Mouse (Mus musculus) limb, embryonic 12.5 days (tissue): ENCODE data around the gene Ydjc. TPM values are rescaled to one million over a fixed set of nuclear protein-coding genes. Genes with fewer than 3 reads are reported as not detected.

ENCODE experiments used
- ATAC-seq: fragments of 200-750 bp; cut with Nextera tagmentation; 2 replicates; pipeline ENCODE4 v1.8.0; 2017; ENCODE audit warnings: low read depth, moderate TSS enrichment; ENCODE audit not compliant: insufficient number of reproducible peaks, insufficient read depth, low FRiP score, low TSS enrichment
- H3K27ac ChIP-seq: fragments of 300-500 bp; sonication (generic); 2 replicates; pipeline ENCODE4 v1.5.1; 2016; ENCODE audit warnings: mild to moderate bottlenecking, moderate library complexity
- H3K27me3 ChIP-seq: fragments of 300-500 bp; sonication (generic); 2 replicates; pipeline ENCODE4 v1.6.1; 2016; ENCODE audit warnings: mild to moderate bottlenecking, moderate library complexity
- H3K36me3 ChIP-seq: fragments of 300-500 bp; sonication (generic); 2 replicates; pipeline ENCODE4 v1.6.1; 2016; ENCODE audit warnings: mild to moderate bottlenecking, moderate library complexity
- H3K4me1 ChIP-seq: fragments of 300-500 bp; sonication (generic); replicated peaks from 2 replicates; pipeline ENCODE4 v1.6.1; 2016
- H3K4me2 ChIP-seq: fragments of 300-500 bp; sonication (generic); 2 replicates; pipeline ENCODE4 v1.6.1; 2016; ENCODE audit warnings: mild to moderate bottlenecking, moderate library complexity
- H3K4me3 ChIP-seq: fragments of 300-500 bp; sonication (generic); replicated peaks from 2 replicates; pipeline ENCODE4 v1.5.1; 2016; ENCODE audit warnings: mild to moderate bottlenecking
- H3K9ac ChIP-seq: fragments of 300-500 bp; sonication (generic); replicated peaks from 2 replicates; pipeline ENCODE4 v1.6.1; 2016; ENCODE audit warnings: mild to moderate bottlenecking, moderate library complexity
- H3K9me3 ChIP-seq: fragments of 300-500 bp; sonication (generic); 2 replicates; pipeline ENCODE4 v1.6.1; 2016; ENCODE audit warnings: mild to moderate bottlenecking, moderate library complexity
- WGBS: fragments of 180-500 bp; shearing (Covaris S2); methylation state at CpG from one replicate; pipeline ENCODE4 v1.1.7; 2016; 5-methylcytosine and 5-hydroxymethylcytosine counted together
- microRNA counts: library from miRNA; unstranded; fragments of <30 nt; microRNA quantifications from one replicate; lab custom pipeline; 2017
- microRNA-seq: library from miRNA; unstranded; fragments of <30 nt; microRNA quantifications from one replicate; pipeline ENCODE4, GENCODE M21; 2017
- polyA plus RNA-seq: library from polyadenylated mRNA; unstranded; fragments of >200 nt; fragmentation: Nextera tagmentation; extraction: Ambion mirVana; gene quantifications from 2 replicates; pipeline ENCODE4 v1.2.1, GENCODE M21; 2016

The Ydjc gene
- polyA plus RNA-seq, 1 experiment from 2014 or later: 6.2 TPM

DNA sequence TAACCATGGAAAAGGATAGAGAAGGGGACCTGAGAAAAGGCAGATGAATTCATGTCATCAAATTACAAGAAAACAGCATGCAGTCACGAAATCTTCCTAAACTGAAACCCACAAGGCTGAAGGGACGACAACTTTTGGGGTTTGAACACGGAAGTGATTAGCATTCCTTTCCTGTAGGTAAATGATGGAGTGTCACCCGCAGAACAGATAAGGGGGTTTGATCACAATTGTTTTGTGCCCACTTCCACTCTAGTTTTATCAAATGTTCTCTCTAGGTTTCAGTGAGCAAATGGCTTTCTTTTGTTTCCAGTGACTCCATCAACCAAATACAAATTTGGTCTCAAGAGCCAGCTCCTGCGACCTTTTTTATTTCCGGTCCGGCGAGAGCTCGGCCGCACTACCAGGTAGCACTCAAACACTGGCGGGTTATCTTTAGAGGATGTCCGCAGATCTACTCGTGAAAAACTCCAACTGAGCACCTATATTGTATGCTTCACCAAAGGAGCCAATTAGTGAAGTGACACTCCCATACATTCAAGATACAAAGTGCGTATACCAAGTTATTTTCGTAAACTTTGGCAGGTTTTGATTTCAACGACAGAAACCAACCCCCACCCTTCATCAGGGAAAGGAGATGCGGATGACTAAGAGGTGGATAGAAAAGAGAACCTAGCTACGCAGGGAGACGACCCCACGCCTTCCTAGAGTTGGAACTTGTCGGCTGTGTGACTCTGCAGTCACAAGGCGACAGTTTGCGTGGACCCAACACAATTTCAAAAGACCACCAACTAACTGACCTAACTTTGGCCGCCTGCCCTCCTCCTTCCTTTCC, 55.9 kb downstream of the Ydjc start:
- H3K4me1 ChIP-seq: peaks cover 15% of the 10 kb centered on the region
- H3K27me3 ChIP-seq: no peaks in the 10 kb centered on the region
- H3K4me3 ChIP-seq: peak overlapping the region; percentile 93
- WGBS: 7% methylated on average over 24 of the region's 24 CpGs
- peaks cover 5% of the 10 kb centered on the region; the same call in 1 of the 2 replicates for H3K36me3 ChIP-seq
- peak overlapping the region; percentile 99 for H3K9ac ChIP-seq
- ATAC-seq: no peak
- no peaks in the 10 kb centered on the region for H3K9me3 ChIP-seq
- peak overlapping the region; percentile 85 for H3K4me2 ChIP-seq
- H3K27ac ChIP-seq: peak overlapping the region; percentile 86

GRCm38 (mm10) chr16:17200953-17201707, 56.7 kb downstream of the Ydjc start:
- Histone ChIP-seq H3K27me3 (peaks cover 2% of the 10 kb centered on the region; the same call in 1 of the 2 replicates), H3K36me3 (peaks cover 5% of the 10 kb centered on the region; the same call in 1 of the 2 replicates), H3K4me2 (peak overlapping the region; percentile 85), H3K9ac (peak overlapping the region; percentile 99), H3K4me1 (peaks cover 15% of the 10 kb centered on the region), H3K27ac (peak overlapping the region; percentile 86), H3K9me3 (no peaks in the 10 kb centered on the region), H3K4me3 (peak overlapping the region; percentile 93)
- WGBS: under 1% methylated on average over 64 of the region's 72 CpGs
- ATAC-seq: peak; percentile 85

DNA sequence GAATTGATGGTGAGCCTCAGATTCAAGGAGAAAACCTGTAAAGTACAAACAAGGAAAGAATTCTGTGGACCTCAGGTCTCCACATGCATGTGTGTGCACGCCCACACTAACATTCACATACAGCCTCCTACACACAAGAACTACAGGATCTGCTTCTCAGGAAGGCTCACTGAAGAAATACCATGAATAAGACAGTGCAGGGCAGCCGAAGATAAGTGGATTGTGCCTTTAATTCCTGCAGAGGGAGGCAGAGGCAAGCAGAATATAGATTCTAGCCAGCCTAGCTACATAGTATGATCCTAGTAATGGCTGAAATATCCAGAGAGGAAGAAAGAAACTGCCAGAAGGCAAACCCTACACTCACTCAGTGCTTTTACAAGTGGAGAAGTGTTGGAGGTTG, 57.6 kb downstream of the Ydjc start:
- Histone ChIP-seq H3K27ac (no peak overlapping the region), H3K9me3 (no peaks in the 10 kb centered on the region), H3K4me3 (no peak overlapping the region), H3K36me3 (peaks cover 5% of the 10 kb centered on the region; the same call in 1 of the 2 replicates), H3K9ac (no peak overlapping the region), H3K4me1 (peaks cover 15% of the 10 kb centered on the region), H3K27me3 (peaks cover 10% of the 10 kb centered on the region; the same call in 1 of the 2 replicates), H3K4me2 (no peak overlapping the region)
- 0 out of 2 replicates have a peak, but pooled peaks have one; percentile 34 for ATAC-seq
- 60% methylated on average over 2 of the region's 2 CpGs for WGBS

GRCm38 (mm10) chr16:17202549-17202948, 58.1 kb downstream of the Ydjc start, which contains the start of gene Ube2l3:
Ube2l3 (minus strand) TSS chr16:17202649.
- H3K4me3 ChIP-seq: peak within 1 kb of the TSS; percentile 93
- H3K36me3 ChIP-seq: peaks cover 5% of the 10 kb centered on the region; the same call in 1 of the 2 replicates
- H3K27ac ChIP-seq: 0 out of 2 replicates have a peak within 1 kb of the TSS, but pooled peaks have one; percentile 86
- H3K4me1 ChIP-seq: peaks cover 15% of the 10 kb centered on the region
- H3K9ac ChIP-seq: no peak within 1 kb of the TSS
- H3K27me3 ChIP-seq: peaks cover 12% of the 10 kb centered on the region
- ATAC-seq: no peak
- H3K9me3 ChIP-seq: no peaks in the 10 kb centered on the region
- WGBS: 87% methylated on average over 1 of the region's 1 CpGs
- peak within 1 kb of the TSS; percentile 85 for H3K4me2 ChIP-seq

DNA sequence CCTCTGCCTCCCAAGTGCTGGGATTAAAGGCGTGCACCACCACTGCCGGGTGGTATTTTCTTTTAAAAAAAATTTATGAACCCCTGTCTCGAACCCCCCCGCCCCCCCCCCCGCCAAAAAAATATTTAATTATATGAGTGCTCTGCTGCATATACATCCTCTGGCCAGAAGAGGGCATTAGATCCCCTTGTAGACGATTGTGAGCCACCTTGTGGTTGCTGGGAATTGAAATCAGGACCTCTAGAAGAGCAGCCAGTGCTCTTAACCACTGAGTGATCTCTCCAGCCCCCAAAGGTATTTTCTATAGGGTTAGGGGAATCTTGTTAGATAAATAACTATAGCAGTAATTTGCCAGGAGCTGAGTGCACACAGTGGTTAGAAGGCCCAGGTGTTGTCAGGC, 60.6 kb downstream of the Ydjc start:
- Histone ChIP-seq H3K4me2 (no peak overlapping the region), H3K27ac (no peak overlapping the region), H3K4me1 (peaks cover 13% of the 10 kb centered on the region), H3K36me3 (no peaks in the 10 kb centered on the region), H3K27me3 (peaks cover 27% of the 10 kb centered on the region), H3K9ac (no peak overlapping the region), H3K4me3 (no peak overlapping the region), H3K9me3 (no peaks in the 10 kb centered on the region)
- no peak for ATAC-seq
- 4% methylated on average over 6 of the region's 6 CpGs for WGBS

GRCm38 (mm10) chr16:17208389-17209361, 64.3 kb downstream of the Ydjc start, which contains the start of gene Rimbp3:
Rimbp3 (plus strand) TSS chr16:17208603.
- Histone ChIP-seq H3K9ac (peak within 1 kb of the TSS; percentile 62), H3K27ac (peak within 1 kb of the TSS; percentile 59; the same call in 1 of the 2 replicates), H3K36me3 (no peaks in the 10 kb centered on the region), H3K27me3 (peaks cover 51% of the 10 kb centered on the region), H3K4me2 (peak within 1 kb of the TSS; percentile 97), H3K4me1 (peaks cover 14% of the 10 kb centered on the region), H3K4me3 (peak within 1 kb of the TSS; percentile 60), H3K9me3 (no peaks in the 10 kb centered on the region)
- ATAC-seq: peak; percentile 71
- 2% methylated on average over 85 of the region's 85 CpGs for WGBS

DNA sequence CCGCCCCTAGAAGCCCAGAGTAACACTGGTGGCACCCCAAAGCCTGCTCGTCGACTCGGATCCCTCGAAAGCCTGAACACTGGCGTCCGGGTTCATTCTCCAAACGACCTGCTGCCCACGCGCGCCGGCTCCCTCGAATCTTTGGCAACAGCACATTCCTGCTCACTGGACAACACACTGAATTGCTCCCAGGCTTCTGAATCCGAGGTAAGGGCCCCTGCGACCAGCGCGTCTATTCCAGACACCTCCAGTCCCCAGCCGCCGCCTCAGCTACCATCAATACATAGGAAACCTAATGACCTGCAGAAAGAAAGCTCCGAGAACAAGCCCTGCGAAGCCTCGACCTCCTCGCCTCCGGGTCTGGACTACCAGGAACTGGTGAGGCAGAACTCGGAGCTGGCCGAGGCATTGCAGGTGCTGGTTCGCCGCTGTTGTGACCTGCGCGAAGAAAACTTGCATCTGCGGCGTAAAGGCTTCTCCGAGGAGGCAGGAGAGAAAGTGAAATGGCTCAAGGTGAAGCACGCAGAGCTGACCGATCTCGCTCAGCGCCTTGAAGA, 65.1 kb downstream of the Ydjc start:
- H3K4me2 ChIP-seq: peak overlapping the region; percentile 97
- WGBS: 3% methylated on average over 37 of the region's 37 CpGs
- H3K9ac ChIP-seq: peak overlapping the region; percentile 37
- H3K4me3 ChIP-seq: peak overlapping the region; percentile 60
- H3K27ac ChIP-seq: 0 out of 2 replicates have a peak overlapping the region, but pooled peaks have one; percentile 23
- H3K4me1 ChIP-seq: peaks cover 14% of the 10 kb centered on the region
- H3K36me3 ChIP-seq: no peaks in the 10 kb centered on the region
- H3K27me3 ChIP-seq: peaks cover 51% of the 10 kb centered on the region
- H3K9me3 ChIP-seq: no peaks in the 10 kb centered on the region
- peak; percentile 8; the same call in 1 of the 2 replicates for ATAC-seq

MicroRNA genes within 50 kb of the gene (microRNA counts, 519-probe panel; counts per million panel counts)
- 6,678 counts per million, percentile 80 among the panel's probes with 10 or more counts for microRNA mmu-miR-130b (lab: Ali Mortazavi, UCI)
- microRNA mmu-miR-301b (lab: Ali Mortazavi, UCI): 5,595 counts per million, percentile 59 among the panel's probes with 10 or more counts

Small RNA genes within 50 kb of the gene (microRNA-seq; reads per million reads assigned to microRNA genes)
- gene Mir130b (8,562 reads per million, percentile 94 among the genes with 10 or more reads in this experiment), gene Mir301b (176 reads per million, percentile 59 among the genes with 10 or more reads in this experiment)

Other genes with a start within 250 kb of the Ydjc start
- 40.5 and 41.9 TPM in 2 replicates for gene Ppm1f, start 248.2 kb upstream of the Ydjc start, polyA plus RNA-seq
- 142 and 144 TPM in 2 replicates for gene Mapk1, start 161.2 kb upstream of the Ydjc start, polyA plus RNA-seq
- 83.2 and 85.9 TPM in 2 replicates for gene Ypel1, start 74.9 kb upstream of the Ydjc start, polyA plus RNA-seq
- 149 and 158 TPM in 2 replicates for gene Ppil2, start 33.4 kb upstream of the Ydjc start, polyA plus RNA-seq
- gene 2610318N02Rik, start 19.5 kb upstream of the Ydjc start, polyA plus RNA-seq: 109 and 113 TPM in 2 replicates
- 54.6 and 54.8 TPM in 2 replicates for gene Sdf2l1, start 12.2 kb upstream of the Ydjc start, polyA plus RNA-seq
- 0.40 and 0.54 TPM in 2 replicates for gene Ccdc116, start 2.6 kb downstream of the Ydjc start, polyA plus RNA-seq
- gene Ube2l3, start 58.0 kb downstream of the Ydjc start, polyA plus RNA-seq: 362 and 368 TPM in 2 replicates
- gene Rimbp3, start 64.0 kb downstream of the Ydjc start, polyA plus RNA-seq: 0.74 and 0.85 TPM in 2 replicates
- gene Hic2, start 89.0 kb downstream of the Ydjc start, polyA plus RNA-seq: 13.7 TPM in 2 replicates
- gene Tmem191c, start 131.5 kb downstream of the Ydjc start, polyA plus RNA-seq: 13.8 and 16.5 TPM in 2 replicates
- 0.29 and 0.54 TPM in 2 replicates for gene Serpind1, start 186.8 kb downstream of the Ydjc start, polyA plus RNA-seq